Mouse (Mus musculus): ENCODE data around the gene Naif1.

- TF ChIP-seq CTCF (conservative IDR thresholded peaks at IDR 0.05 in 1 of 2, IDR thresholded peaks at IDR 0.05 in 1 of 2; ENCODE audit: low read depth in 2 of 2, low read length in 2 of 2) (no peak), ZMIZ1 (IDR thresholded peaks at IDR 0.05; ENCODE audit: low read depth, low read length) (no peak), TCF12 (IDR thresholded peaks at IDR 0.05; ENCODE audit: low read depth, low read length) (no peak), EP300 (IDR thresholded peaks at IDR 0.05; ENCODE audit: low read length) (no peak), USF1 (IDR thresholded peaks at IDR 0.05; ENCODE audit: low read depth, low read length) (no peak), SIN3A (IDR thresholded peaks at IDR 0.05; ENCODE audit: low read length) (no peak), NELFE (IDR thresholded peaks at IDR 0.05; ENCODE audit: low read depth, low read length) (no peak), RCOR1 (conservative IDR thresholded peaks at IDR 0.05; ENCODE audit: low read depth, low read length) (no peak), E2F4 (IDR thresholded peaks at IDR 0.05; ENCODE audit: insufficient replicate concordance, low read depth, low read length) (no peak), MAX (IDR thresholded peaks at IDR 0.05; ENCODE audit: low read length) (no peak), MEF2A (IDR thresholded peaks at IDR 0.05; ENCODE audit: borderline replicate concordance, low read depth, low read length) (no peak), POLR2AphosphoS2 (IDR thresholded peaks at IDR 0.05; ENCODE audit: low read depth, low read length) (no peak), GABPA (IDR thresholded peaks at IDR 0.05; ENCODE audit: insufficient replicate concordance, low read depth, low read length) (no peak)
Observed at GRCm38 (mm10) chr2:32425568-32425967, 24.7 kb upstream of the Naif1 start.

Measured in CH12.LX (cell line).